Mouse (Mus musculus) urinary bladder, postnatal 36 days (tissue): Measurements from ENCODE around the gene Ankrd45.
"Not testable (repeated sequence)": the region's sequence is repeated elsewhere in the genome, so short reads cannot be mapped to it uniquely, and the experiment has no call there.

Source experiments
- DNase-seq, 2 experiments: peaks; one replicate each; pipeline ENCODE4 v3.0.0; 2022; ENCODE audit warnings: low spot score in 2 of 2, mixed read lengths in 1 of 2

Gene Ankrd45

DNA sequence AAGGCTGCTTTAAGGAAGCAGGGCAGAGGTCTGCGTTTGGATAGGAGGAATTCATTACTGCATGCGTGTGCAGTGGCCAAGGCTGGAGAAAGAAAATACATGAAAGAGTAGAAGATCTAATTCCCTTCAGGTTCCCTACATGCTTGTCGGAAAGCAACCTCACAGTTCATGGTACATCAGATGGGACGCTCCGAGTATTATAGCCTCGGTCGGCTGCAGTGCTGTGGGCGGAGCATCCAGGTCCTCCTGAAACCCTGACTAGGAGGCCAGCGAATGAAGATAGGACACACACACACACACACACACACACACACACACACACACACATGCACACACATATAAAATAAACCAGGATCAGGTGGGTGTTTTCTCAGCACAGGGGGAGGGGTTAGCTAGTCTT lies 41.2 kb downstream of the Ankrd45 start:
- DNase-seq: no peak

DNA sequence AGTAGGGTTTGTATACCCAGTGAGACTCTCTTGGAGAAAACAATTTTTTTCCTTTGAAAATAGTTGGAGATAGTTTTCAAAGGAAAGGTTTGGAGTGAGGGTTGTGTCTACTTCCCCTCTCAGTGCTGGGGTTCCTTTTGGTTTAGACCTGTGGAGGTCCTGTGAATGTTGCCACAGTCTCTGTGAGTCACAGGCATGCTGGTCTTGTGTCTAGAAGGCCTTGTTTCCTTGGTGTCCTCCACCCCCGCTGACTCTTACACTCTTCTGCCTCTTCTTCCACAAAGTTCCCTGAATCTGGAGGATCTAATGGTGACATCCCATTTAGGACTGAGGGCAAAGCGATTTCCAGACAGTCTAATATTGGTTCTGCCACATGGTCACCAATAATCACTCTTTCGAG lies 42.9 kb downstream of the Ankrd45 start:
- no peak for DNase-seq

DNA sequence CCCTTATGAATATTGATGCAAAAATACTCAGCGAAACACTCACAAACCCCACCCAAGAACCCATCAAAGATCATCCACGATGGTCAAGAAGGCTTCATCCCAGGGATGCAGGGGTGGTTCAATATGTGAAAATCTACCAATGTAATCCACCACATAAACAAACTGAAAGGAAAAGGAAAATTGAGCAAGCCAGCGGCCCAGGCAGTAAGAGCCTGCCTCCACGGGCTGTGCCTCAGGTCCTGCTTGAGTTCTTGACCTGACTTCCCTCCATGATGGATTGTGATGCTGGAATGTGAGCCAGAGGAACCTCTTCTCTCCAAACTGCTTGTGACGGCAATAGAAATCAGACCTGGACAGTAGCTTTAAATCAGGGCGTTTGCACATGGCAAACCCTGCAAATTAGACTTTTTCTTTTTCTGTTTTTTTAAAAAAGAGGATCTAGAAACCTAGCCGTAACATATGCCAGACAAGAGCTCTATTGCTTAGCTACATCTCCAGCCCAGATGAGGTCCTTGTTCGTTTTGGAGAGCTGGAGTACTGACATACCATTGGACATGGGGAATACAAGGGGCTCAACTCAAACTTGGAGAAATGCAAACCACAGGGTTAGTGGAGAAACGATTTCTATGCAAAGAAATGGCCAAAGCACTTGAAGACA lies 47.9 kb downstream of the Ankrd45 start:
- DNase-seq: no peak

DNA sequence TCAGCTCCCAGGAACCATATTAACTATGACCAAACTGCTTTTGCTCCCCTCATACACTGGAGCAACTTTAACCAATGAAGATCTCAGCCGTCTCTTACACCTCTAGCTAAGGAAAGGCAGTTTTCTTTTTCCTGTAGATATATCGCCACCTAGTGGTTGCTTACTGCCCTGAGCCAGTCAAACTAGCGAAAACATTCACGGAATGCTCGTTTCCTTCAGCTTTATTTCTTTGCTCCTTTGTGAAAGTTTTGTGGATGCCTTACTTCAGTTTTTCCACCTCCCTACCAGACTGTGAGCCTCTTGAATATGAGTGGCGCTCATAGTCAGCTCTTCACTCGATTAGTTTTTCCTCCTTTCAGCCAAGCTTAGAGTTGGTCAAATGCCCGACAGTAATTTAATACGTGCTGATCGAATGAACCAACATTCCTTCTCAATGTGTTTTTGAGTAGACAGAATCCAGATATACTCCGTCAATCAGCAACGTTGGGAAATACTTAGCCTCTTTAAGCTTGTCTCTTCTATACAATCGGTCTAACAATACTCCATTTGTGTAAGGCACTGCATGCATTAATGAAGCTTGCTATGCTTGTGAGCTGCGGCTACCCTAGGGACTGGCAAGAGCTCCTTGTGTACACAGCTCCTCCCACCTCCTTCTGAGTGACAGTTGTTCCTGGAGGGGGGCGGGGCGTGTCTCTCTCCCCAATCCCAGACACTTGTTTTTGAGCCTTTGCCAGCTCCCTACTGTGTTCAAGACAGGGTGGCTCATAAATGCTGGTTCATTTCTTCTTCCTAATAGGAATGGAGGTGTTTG lies 53.3 kb downstream of the Ankrd45 start:
- peak; percentile 53 to 73 for DNase-seq

DNA sequence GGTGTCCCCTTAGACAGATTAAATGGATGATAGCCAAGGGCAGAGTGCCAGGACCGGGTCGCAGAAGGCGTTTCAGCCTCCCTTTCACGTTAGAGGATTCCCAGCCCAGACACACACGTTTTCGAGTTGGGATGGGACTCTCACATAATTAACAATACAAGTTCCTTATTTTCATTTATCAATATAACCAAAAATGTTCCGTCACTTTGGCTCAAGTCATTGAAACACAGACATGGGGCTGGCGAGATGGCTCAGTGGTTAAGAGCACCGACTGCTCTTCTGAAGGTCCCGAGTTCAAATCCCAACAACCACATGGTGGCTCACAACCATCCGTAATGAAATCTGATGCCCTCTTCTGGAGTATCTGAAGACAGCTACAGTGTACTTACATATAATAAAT lies 53.9 kb downstream of the Ankrd45 start:
- not testable (repeated sequence) for DNase-seq

DNA sequence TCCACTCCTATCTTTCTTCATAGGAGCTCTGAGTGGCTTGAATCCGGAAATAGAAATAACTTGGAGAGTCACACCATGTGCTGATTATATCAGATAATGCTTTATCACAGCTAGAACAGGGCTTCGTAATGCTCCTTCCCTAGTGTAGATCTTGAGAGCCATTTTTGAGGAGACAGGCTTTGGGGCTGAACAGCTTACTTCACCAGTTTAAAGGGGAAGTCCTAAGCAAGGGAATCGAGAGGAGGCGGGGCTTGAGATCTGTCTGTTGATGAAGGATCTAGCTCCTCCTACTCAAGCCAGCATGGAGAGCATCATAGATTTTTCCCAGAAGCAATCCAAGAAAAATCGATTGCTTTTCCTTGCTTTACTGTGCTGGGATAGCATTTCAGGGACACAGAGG lies 57.4 kb downstream of the Ankrd45 start:
- no peak for DNase-seq

DNA sequence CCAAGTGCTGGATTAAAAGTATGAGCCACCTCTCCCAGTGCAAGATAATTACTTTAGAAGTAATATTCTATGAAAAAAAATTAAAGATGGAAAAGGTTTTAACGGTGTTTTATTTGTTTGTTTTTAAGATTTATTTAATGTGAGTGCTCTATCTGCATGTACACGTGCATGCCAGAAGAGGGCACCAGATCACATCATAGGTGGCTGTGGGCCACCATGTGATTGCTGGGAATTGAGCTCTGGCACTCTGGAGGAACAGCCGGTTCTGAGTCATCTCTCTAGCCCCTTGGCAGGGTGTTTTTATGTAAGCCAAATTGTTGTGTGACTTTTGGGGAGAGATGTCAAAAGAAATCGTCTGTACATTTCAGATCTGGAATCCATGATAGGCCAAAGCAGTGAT lies 72.0 kb downstream of the Ankrd45 start:
- DNase-seq: no peak

DNA sequence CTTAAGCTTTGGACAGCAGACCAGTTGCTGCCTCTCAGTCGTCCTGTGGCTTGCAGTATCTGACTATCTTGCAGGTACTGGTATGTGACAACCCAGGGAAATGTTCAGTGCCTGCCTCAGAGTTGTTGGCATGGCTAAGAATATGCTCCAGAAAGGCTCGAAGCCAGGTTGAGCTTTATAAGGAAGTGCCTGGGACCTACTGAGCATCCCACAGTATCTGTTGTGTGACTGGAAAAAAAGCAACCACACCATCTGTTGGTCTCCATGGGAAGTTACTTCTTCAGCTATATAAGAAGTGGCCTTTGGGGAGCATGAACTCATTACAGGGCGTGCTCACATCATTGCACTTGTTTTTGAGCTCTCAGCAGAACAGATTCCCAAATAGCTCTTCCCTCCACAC lies 77.3 kb downstream of the Ankrd45 start:
- DNase-seq: no peak
